9 mouse cellular contexts compared by ENCODE assay signal in genomic region chr5:135189281-135190022, GRCm38 (mm10). TPM values are rescaled to one million over a fixed set of nuclear protein-coding genes. Genes with fewer than 3 reads are reported as not detected.
DNase-seq lines count a peak whose midpoint lies in the region; ATAC-seq lines count a peak whose summit lies in the region.
"Had no signal": no experiment of that assay in that cellular context is flagged by ENCODE, and none has a peak within 500 bp of the region (broad histone marks: within the 10 kb centered on the region; RNA-seq: fewer than 3 reads in every experiment).

No protein-coding gene starts in this region.

- H3K4me2 ChIP-seq in neural tube, embryonic 11.5 days (ENCODE audit: low read depth): peak overlapping the region; percentile 79
- H3K4me2 ChIP-seq in liver, embryonic 13.5 days: peak overlapping the region; percentile 83

- H3K4me3 ChIP-seq in neural tube, embryonic 11.5 days (ENCODE audit: low read depth, low read length): peak overlapping the region; percentile 98
- H3K4me3 ChIP-seq in liver, embryonic 13.5 days (replicated peaks): peak overlapping the region; percentile 99

- no peak for ATAC-seq in neural tube, embryonic 11.5 days (ENCODE audit: insufficient read depth, low FRiP score, low TSS enrichment)
- ATAC-seq in liver, embryonic 13.5 days (ENCODE audit: low read depth): no peak

- H3K9me3 ChIP-seq in neural tube, embryonic 11.5 days (ENCODE audit: control insufficient read depth, low read length): no peaks in the 10 kb centered on the region
- H3K9me3 ChIP-seq in liver, embryonic 13.5 days (replicated peaks): no peaks in the 10 kb centered on the region

- H3K27me3 ChIP-seq in neural tube, embryonic 11.5 days (ENCODE audit: control insufficient read depth, insufficient read depth, low read length): no peaks in the 10 kb centered on the region
- no peaks in the 10 kb centered on the region for H3K27me3 ChIP-seq in liver, embryonic 13.5 days

- DNase-seq in adrenal gland, adult 2 months: peak; percentile 37
- no peak for DNase-seq in adrenal gland, adult 18-20 months (ENCODE audit: low spot score in 2 of 2)
- DNase-seq in neural tube, embryonic 11.5 days (ENCODE audit: low spot score): no peak
- DNase-seq in neural tube, embryonic 10.5 days (ENCODE audit: extremely low spot score, low spot score): no peak
- DNase-seq in liver, embryonic 13.5 days: no peak
- DNase-seq in frontal cortex, adult 2 months (ENCODE audit: extremely low spot score in 1 of 2, low spot score in 1 of 2): no peak
- no peak for DNase-seq in B cell, adult 2 months
- no peak for DNase-seq in ovary, adult 18-20 months (ENCODE audit: low spot score)
- DNase-seq: retina, postnatal 1 day had no signal

- peaks cover 17% of the 10 kb centered on the region for H3K4me1 ChIP-seq in neural tube, embryonic 11.5 days (ENCODE audit: control insufficient read depth, insufficient read depth, low read length)
- H3K4me1 ChIP-seq in liver, embryonic 13.5 days (replicated peaks): peaks cover 66% of the 10 kb centered on the region

- 71% methylated on average over 2 of the region's 2 CpGs for WGBS in neural tube, embryonic 11.5 days
- WGBS in liver, embryonic 13.5 days (ENCODE audit: insufficient replicate concordance): 55% methylated on average over 2 of the region's 2 CpGs

- peak overlapping the region; percentile 99 for H3K9ac ChIP-seq in neural tube, embryonic 11.5 days (ENCODE audit: low read length)
- H3K9ac ChIP-seq in liver, embryonic 13.5 days: peak overlapping the region; percentile 98

- no peak overlapping the region for H3K27ac ChIP-seq in neural tube, embryonic 11.5 days (ENCODE audit: low read depth, low read length)
- H3K27ac ChIP-seq in liver, embryonic 13.5 days: peak overlapping the region; percentile 96

- H3K36me3 ChIP-seq in neural tube, embryonic 11.5 days (ENCODE audit: control insufficient read depth, insufficient read depth, low read length): no peaks in the 10 kb centered on the region; the same call in 1 of the 2 replicates
- H3K36me3 ChIP-seq in liver, embryonic 13.5 days: peaks cover 51% of the 10 kb centered on the region

RNA-seq across cellular contexts. Expression of gene Baz1b, which starts 2.4 kb away (rescaled TPM):
- total RNA-seq in adrenal gland, adult 2 months (2021): 10 to 100 TPM; 70.8 to 78.3 TPM
- 26.8 and 30.8 TPM in 2 replicates for polyA plus RNA-seq in adrenal gland, adult 2 months (2012; rRNA removed)
- 10 to 100 TPM; 79.1 to 88.7 TPM for total RNA-seq in adrenal gland, adult 18-20 months (2021)
- 60.3 and 66.3 TPM in 2 replicates for polyA plus RNA-seq in neural tube, embryonic 11.5 days (2014; fragmentation: Nextera tagmentation; extraction: Ambion mirVana)
- polyA plus RNA-seq in liver, embryonic 13.5 days (2015; fragmentation: Nextera tagmentation; extraction: Ambion mirVana): 21.4 and 23.8 TPM in 2 replicates
- 62.8 and 64.8 TPM in 2 replicates for polyA plus RNA-seq in frontal cortex, adult 2 months (2012; rRNA removed)

RNA-seq across cellular contexts. Expression of gene Bcl7b, which starts 21.4 kb away (rescaled TPM):
- total RNA-seq in adrenal gland, adult 2 months (2021): 10 to 100 TPM; 77.9 to 95.3 TPM
- 52.4 and 79.9 TPM in 2 replicates for polyA plus RNA-seq in adrenal gland, adult 2 months (2012; rRNA removed)
- total RNA-seq in adrenal gland, adult 18-20 months (2021): 10 to 100 TPM; 74.1 to 77.2 TPM
- polyA plus RNA-seq in neural tube, embryonic 11.5 days (2014; fragmentation: Nextera tagmentation; extraction: Ambion mirVana): 44.0 and 45.3 TPM in 2 replicates
- polyA plus RNA-seq in liver, embryonic 13.5 days (2015; fragmentation: Nextera tagmentation; extraction: Ambion mirVana): 34.5 and 41.1 TPM in 2 replicates
- 42.2 TPM in 2 replicates for polyA plus RNA-seq in frontal cortex, adult 2 months (2012; rRNA removed)

RNA-seq across cellular contexts. Expression of gene Tbl2, which starts 40.0 kb away (rescaled TPM):
- 10 to 100 TPM; 22.7 to 35.9 TPM for total RNA-seq in adrenal gland, adult 2 months (2021)
- polyA plus RNA-seq in adrenal gland, adult 2 months (2012; rRNA removed): 8.7 and 9.2 TPM in 2 replicates
- 10 to 100 TPM; 20.6 to 29.5 TPM for total RNA-seq in adrenal gland, adult 18-20 months (2021)
- polyA plus RNA-seq in neural tube, embryonic 11.5 days (2014; fragmentation: Nextera tagmentation; extraction: Ambion mirVana): 19.3 and 23.2 TPM in 2 replicates
- polyA plus RNA-seq in liver, embryonic 13.5 days (2015; fragmentation: Nextera tagmentation; extraction: Ambion mirVana): 13.1 and 13.6 TPM in 2 replicates
- polyA plus RNA-seq in frontal cortex, adult 2 months (2012; rRNA removed): 9.5 and 10.7 TPM in 2 replicates
